Mouse (Mus musculus) C2C12 (cell line): ENCODE data around the gene Hist4h4. TPM values are rescaled to one million over a fixed set of nuclear protein-coding genes. Genes with fewer than 3 reads are reported as not detected.

ENCODE experiments used
- H3K27me3 ChIP-seq: one replicate; pipeline ENCODE4 v1.6.1; 2011; ENCODE audit not compliant: control insufficient read depth, insufficient read depth, insufficient read length
- H3K36me3 ChIP-seq: one replicate; pipeline ENCODE4 v1.6.1; 2011; ENCODE audit not compliant: control insufficient read depth, insufficient read depth
- H3K4me3 ChIP-seq: one replicate; pipeline ENCODE4 v1.5.1; 2011; ENCODE audit warnings: mild to moderate bottlenecking, control low read depth; ENCODE audit not compliant: poor library complexity, insufficient read depth, severe bottlenecking
- H3K79me2 ChIP-seq: one replicate; pipeline ENCODE4 v1.6.1; 2011; ENCODE audit not compliant: control insufficient read depth, insufficient read depth
- H3K79me3 ChIP-seq: one replicate; pipeline ENCODE4 v1.6.1; 2011; ENCODE audit warnings: low read depth, control low read depth
- H3ac ChIP-seq: one replicate; pipeline ENCODE3; 2011; ENCODE audit warnings: low read depth; ENCODE audit not compliant: control insufficient read depth, insufficient read length
- CEBPB ChIP-seq: IDR thresholded peaks from one replicate; pipeline ENCODE4 v1.6.1; 2011; ENCODE audit warnings: low read depth, mild to moderate bottlenecking, control low read depth, moderate library complexity
- CTCF ChIP-seq: IDR thresholded peaks from one replicate; pipeline ENCODE4 v1.5.1; 2011; ENCODE audit not compliant: control insufficient read depth, insufficient read depth, insufficient read length
- FOSL1 ChIP-seq: IDR thresholded peaks from one replicate; pipeline ENCODE4 v1.8.0; 2011; ENCODE audit warnings: mild to moderate bottlenecking, low read length; ENCODE audit not compliant: poor library complexity, insufficient read depth, severe bottlenecking
- MAX ChIP-seq: IDR thresholded peaks from one replicate; pipeline ENCODE4 v1.6.1; 2011; ENCODE audit warnings: mild to moderate bottlenecking, control low read depth
- MYOD1 ChIP-seq: IDR thresholded peaks from one replicate; pipeline ENCODE4 v1.6.1; 2011; ENCODE audit warnings: low read depth; ENCODE audit not compliant: control insufficient read depth, insufficient read length
- MYOG ChIP-seq: IDR thresholded peaks from one replicate; pipeline ENCODE4 v1.6.1; 2011; ENCODE audit not compliant: control insufficient read depth, insufficient read length; ENCODE audit errors: extremely low read depth
- USF1 ChIP-seq: IDR thresholded peaks from one replicate; pipeline ENCODE4 v1.6.1; 2011; ENCODE audit warnings: low read depth, mild to moderate bottlenecking, control low read depth, moderate library complexity
- polyA plus RNA-seq: library from polyadenylated mRNA; unstranded; fragments of >200 nt; fragmentation: generic; extraction: Trizol; gene quantifications from one replicate; pipeline ENCODE4 v1.2.1, GENCODE M21; 2012; ENCODE audit warnings: missing spikeins

The Hist4h4 gene
- polyA plus RNA-seq, 1 experiment: 0.80 TPM

DNA sequence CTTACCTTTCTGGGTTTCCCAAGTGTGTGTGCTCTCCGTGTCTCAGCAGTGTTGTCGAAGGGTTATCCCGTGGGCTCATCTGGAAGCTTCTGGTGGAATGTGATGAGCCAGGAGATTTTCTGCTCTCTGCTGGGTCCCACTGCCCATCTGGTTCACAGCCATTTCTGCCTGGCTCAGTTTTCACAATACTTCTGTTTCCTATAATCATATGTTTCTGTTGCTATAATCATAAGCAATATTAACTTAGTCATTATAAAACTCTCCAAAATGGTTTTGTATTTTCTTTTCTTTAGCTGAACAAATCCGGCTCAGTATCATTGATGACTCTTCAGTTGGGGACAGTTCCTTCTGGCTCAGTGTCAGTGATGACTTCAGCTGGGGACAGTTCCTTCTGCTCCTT, 31.1 kb upstream of the Hist4h4 start, which contains the start of gene Smco3:
TSS of gene Smco3 (minus strand) at position 101 of the 400 bp plus-strand sequence.
- no peak for TF ChIP-seq CEBPB
- no peak for TF ChIP-seq MYOG
- TF ChIP-seq USF1: no peak
- no peak for TF ChIP-seq FOSL1
- TF ChIP-seq CTCF: no peak
- no peak for TF ChIP-seq MAX
- no peak for TF ChIP-seq MYOD1
- no peak within 1 kb of the TSS for H3ac ChIP-seq
- no peaks in the 10 kb centered on the region for H3K79me2 ChIP-seq
- H3K27me3 ChIP-seq: peaks cover 3% of the 10 kb centered on the region
- no peak within 1 kb of the TSS for H3K4me3 ChIP-seq
- H3K79me3 ChIP-seq: no peaks in the 10 kb centered on the region
- H3K36me3 ChIP-seq: no peaks in the 10 kb centered on the region

DNA sequence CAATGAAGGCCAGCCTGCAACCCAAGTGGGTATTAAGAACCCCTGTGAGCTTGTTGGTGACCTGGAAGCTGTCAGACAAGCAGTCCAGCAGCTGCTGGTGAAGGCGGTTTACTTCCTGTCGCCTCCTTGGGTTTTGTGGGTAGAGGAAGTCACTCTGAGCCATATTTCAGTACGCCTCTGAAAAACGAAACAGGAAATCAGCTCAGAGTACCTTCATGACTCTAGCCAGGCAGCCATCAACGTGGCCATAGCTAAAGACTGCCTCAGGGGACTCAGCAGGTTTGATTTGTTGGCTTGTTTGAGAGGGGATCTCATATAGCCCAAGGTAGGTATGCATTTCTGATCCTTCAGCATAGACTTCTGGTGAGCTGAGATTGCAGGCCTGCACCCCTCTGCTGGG, 27.5 kb upstream of the Hist4h4 start:
- H3K27me3 ChIP-seq: peaks cover 3% of the 10 kb centered on the region
- peaks cover 14% of the 10 kb centered on the region for H3K79me2 ChIP-seq
- no peak overlapping the region for H3K4me3 ChIP-seq
- no peaks in the 10 kb centered on the region for H3K36me3 ChIP-seq
- TF ChIP-seq CTCF: no peak
- no peak for TF ChIP-seq MAX
- TF ChIP-seq FOSL1: no peak
- TF ChIP-seq CEBPB: no peak
- TF ChIP-seq MYOD1: no peak
- no peak for TF ChIP-seq MYOG
- no peak for TF ChIP-seq USF1
- no peak overlapping the region for H3ac ChIP-seq
- H3K79me3 ChIP-seq: peaks cover 10% of the 10 kb centered on the region

DNA sequence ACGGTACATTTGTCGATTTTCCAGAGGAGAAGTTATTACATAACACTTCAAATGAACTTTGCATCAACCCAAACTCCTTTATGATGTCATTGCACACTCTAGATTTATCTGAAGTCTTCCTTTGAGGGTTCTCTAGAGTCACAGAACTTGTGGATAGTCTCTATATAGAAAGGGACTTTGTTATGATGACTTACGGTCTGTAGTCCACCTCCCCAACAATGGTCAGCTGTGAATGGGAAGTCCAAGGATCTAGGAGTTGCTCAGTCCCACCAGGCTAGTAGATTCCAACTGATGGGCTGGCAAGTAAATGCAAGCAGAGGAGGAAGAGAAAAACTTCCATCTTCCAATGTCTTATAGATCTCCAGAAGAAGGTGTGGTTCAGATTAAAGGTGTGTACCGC, 24.5 kb upstream of the Hist4h4 start:
- H3K79me3 ChIP-seq: peaks cover 28% of the 10 kb centered on the region
- peak overlapping the region; percentile 38 for H3K4me3 ChIP-seq
- peaks cover 37% of the 10 kb centered on the region for H3K79me2 ChIP-seq
- H3ac ChIP-seq: peak overlapping the region; percentile 66
- peaks cover 20% of the 10 kb centered on the region for H3K36me3 ChIP-seq
- TF ChIP-seq FOSL1: no peak
- no peak for TF ChIP-seq USF1
- TF ChIP-seq MYOG: no peak
- no peak for TF ChIP-seq MYOD1
- no peak for TF ChIP-seq CEBPB
- no peak for TF ChIP-seq MAX
- TF ChIP-seq CTCF: no peak
- H3K27me3 ChIP-seq: no peaks in the 10 kb centered on the region

DNA sequence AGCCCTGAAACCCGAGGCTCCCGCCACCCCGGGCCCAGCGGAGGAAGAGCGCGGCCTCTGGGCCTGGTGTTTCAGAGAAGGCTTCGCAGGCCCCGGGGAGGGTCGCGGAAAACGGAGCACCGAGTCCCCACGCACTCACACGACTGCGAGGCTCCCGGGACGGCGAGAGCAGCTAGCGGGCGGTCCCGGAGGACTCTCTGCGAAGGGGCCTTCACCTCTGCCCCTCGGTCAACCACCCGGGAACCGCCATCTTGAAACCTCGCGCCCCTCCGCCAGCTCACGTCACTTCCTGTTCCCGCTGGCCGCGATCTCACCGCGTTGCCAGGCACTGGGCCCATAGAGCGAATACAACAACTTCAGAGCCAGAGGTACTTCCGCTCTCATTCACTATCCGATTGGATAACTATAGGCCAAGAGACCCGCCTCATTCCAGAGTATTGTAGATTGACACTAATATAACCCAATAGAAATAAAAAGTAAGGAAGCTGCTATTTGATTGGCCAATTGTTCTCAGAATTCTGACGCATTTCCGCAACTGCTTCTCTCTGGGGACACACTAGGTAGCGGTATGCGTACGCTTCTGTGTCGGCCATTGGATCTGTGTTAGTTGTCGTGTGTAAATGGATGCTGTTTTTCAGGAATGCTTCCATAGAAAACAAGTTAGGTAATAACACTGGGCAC, 23.8 kb upstream of the Hist4h4 start, which contains the start of gene Wbp11:
TSS of gene Wbp11 (minus strand) at position 353 of the 681 bp plus-strand sequence.
- Histone ChIP-seq H3ac (peak within 1 kb of the TSS; percentile 77), H3K36me3 (peaks cover 23% of the 10 kb centered on the region), H3K27me3 (no peaks in the 10 kb centered on the region), H3K79me2 (peaks cover 40% of the 10 kb centered on the region), H3K4me3 (peak within 1 kb of the TSS; percentile 92), H3K79me3 (peaks cover 28% of the 10 kb centered on the region)
- TF ChIP-seq CTCF (no peak), USF1 (no peak), MYOG (no peak), FOSL1 (no peak), MAX (no peak), MYOD1 (no peak), CEBPB (no peak)

DNA sequence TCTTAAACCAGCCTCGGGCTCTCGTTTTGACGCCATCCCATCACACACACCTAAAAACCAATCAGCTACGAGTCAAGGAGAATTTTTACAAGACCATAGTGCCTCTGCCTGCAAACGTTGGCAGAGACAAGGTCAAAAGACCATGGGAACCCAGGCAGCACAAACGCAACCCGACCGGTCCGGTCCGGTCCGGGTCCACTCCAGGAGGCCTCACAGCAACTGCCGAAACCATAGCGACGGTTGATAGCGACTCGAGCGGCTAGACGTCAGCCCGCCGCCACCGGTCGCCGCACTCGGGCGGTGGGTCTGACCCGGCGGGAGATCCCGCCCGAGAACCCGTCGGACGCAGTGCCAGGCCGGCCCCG, 23.3 kb upstream of the Hist4h4 start, which contains the start of gene BC049715:
TSS of gene BC049715 (plus strand) at position 111 of the 365 bp plus-strand sequence.
- peak within 1 kb of the TSS; percentile 77 for H3ac ChIP-seq
- H3K79me2 ChIP-seq: peaks cover 45% of the 10 kb centered on the region
- peaks cover 28% of the 10 kb centered on the region for H3K36me3 ChIP-seq
- TF ChIP-seq MYOD1: no peak
- no peak for TF ChIP-seq CEBPB
- no peak for TF ChIP-seq CTCF
- no peak for TF ChIP-seq FOSL1
- TF ChIP-seq MAX: no peak
- no peak for TF ChIP-seq USF1
- TF ChIP-seq MYOG: no peak
- peak within 1 kb of the TSS; percentile 92 for H3K4me3 ChIP-seq
- H3K79me3 ChIP-seq: peaks cover 29% of the 10 kb centered on the region
- H3K27me3 ChIP-seq: no peaks in the 10 kb centered on the region
